Mouse (Mus musculus) forebrain, embryonic 16.5 days (tissue): ENCODE results near the gene Pknox2. TPM values are rescaled to one million over a fixed set of nuclear protein-coding genes. Genes with fewer than 3 reads are reported as not detected.
A peak's percentile ranks its signal among the peaks of the same experiment; 100 is the strongest.

Experiments
- ATAC-seq: fragments of 200-750 bp; cut with Nextera tagmentation; 2 replicates; pipeline ENCODE4 v1.8.0; 2017; ENCODE audit warnings: mild to moderate bottlenecking, moderate library complexity
- H3K27ac ChIP-seq: fragments of 300-500 bp; sonication (generic); 2 replicates; pipeline ENCODE4 v1.5.1; 2014; ENCODE audit warnings: low read length, control low read depth
- H3K27me3 ChIP-seq: fragments of 300-500 bp; sonication (generic); replicated peaks from 2 replicates; pipeline ENCODE4 v1.6.1; 2014; ENCODE audit warnings: low read length; ENCODE audit not compliant: control insufficient read depth, insufficient read depth
- H3K36me3 ChIP-seq: fragments of 300-500 bp; sonication (generic); 2 replicates; pipeline ENCODE4 v1.6.1; 2014; ENCODE audit not compliant: control insufficient read depth, insufficient read depth
- H3K4me1 ChIP-seq: fragments of 300-500 bp; sonication (generic); replicated peaks from 2 replicates; pipeline ENCODE4 v1.6.1; 2014; ENCODE audit warnings: low read length; ENCODE audit not compliant: control insufficient read depth, insufficient read depth
- H3K4me2 ChIP-seq: fragments of 300-500 bp; sonication (generic); 2 replicates; pipeline ENCODE4 v1.6.1; 2014; ENCODE audit warnings: mild to moderate bottlenecking, low read length, control low read depth
- H3K4me3 ChIP-seq: fragments of 300-500 bp; sonication (generic); replicated peaks from 2 replicates; pipeline ENCODE4 v1.5.1; 2014; ENCODE audit warnings: mild to moderate bottlenecking, low read length, control low read depth
- H3K9ac ChIP-seq: fragments of 300-500 bp; sonication (generic); replicated peaks from 2 replicates; pipeline ENCODE4 v1.6.1; 2014; ENCODE audit warnings: low read depth, low read length, control low read depth
- H3K9me3 ChIP-seq: fragments of 300-500 bp; sonication (generic); 2 replicates; pipeline ENCODE4 v1.6.1; 2016; ENCODE audit warnings: low read length; ENCODE audit not compliant: control insufficient read depth
- WGBS: fragments of 180-500 bp; shearing (Covaris S2); extraction: QIAGEN DNeasy Blood & Tissue Kit; methylation state at CpG from one replicate; pipeline ENCODE4 v1.1.7; 2014; 5-methylcytosine and 5-hydroxymethylcytosine counted together
- polyA plus RNA-seq: library from polyadenylated mRNA; unstranded; fragments of >200 nt; fragmentation: Nextera tagmentation; extraction: Ambion mirVana; gene quantifications from 2 replicates; pipeline ENCODE4 v1.2.1, GENCODE M21; 2015

Pknox2 gene
- polyA plus RNA-seq, 1 experiment from 2014 or later: 26.9 TPM

DNA sequence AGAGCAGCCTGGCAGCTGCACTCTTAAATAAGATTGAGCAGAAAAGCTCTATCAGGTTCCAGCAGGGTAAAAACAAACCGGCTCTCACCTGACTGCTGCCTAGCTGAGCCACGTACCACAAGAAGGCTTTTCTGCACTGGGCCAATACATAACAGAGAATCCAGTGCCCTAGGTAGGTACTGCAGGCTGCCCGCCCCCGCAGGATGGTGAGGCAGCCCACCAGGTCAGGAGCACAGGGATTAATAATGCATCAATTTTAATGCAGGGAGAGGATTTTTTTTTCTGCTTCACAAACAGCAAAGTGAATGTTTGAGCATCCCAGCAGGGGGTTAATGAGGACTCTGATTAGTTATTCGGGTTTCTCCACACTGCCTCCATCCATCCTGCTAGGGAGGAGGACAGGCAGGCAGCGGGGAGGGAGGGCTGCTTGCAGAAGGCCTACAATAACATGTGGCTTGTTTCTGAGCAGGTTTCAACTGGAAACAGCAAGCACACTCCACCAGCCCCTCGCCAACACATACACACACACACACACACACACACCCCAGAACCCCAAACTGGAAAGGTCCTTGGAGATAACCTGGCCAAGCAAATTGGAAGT lies 145.2 kb downstream of the Pknox2 start:
- Histone ChIP-seq H3K27me3 (no peaks in the 10 kb centered on the region), H3K9me3 (no peaks in the 10 kb centered on the region), H3K27ac (peak overlapping the region; percentile 54), H3K9ac (0 out of 2 replicates have a peak overlapping the region, but pooled peaks have one; percentile 23), H3K36me3 (no peaks in the 10 kb centered on the region), H3K4me1 (peaks cover 19% of the 10 kb centered on the region), H3K4me2 (no peak overlapping the region), H3K4me3 (no peak overlapping the region)
- peak; percentile 85 for ATAC-seq
- 9% methylated on average over 7 of the region's 7 CpGs for WGBS

DNA sequence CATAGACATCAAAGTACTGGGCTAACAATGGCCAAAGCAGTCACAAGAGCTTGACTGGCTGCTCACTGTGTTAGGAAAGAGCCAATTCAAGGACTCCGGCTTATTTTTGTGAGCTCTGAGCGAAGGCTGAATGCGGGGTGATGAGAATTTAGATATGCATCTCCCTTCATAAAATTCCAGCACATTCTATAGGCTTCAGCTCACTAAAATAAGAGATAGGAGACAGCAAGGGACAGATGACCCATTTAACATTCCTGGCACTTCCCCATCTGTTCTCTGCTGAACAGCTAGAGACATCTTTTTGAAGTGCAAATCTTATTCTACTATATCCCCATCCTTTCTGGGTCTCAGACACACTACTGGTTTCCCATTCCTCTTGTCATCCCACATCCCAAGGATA lies 147.8 kb downstream of the Pknox2 start:
- Histone ChIP-seq H3K9me3 (no peaks in the 10 kb centered on the region), H3K4me1 (peaks cover 19% of the 10 kb centered on the region), H3K4me3 (no peak overlapping the region), H3K9ac (no peak overlapping the region), H3K4me2 (no peak overlapping the region), H3K27ac (no peak overlapping the region), H3K36me3 (0 out of 2 replicates have a peak, but pooled peaks cover 2% of the 10 kb centered on the region), H3K27me3 (no peaks in the 10 kb centered on the region)
- 86% methylated on average over 3 of the region's 3 CpGs for WGBS
- ATAC-seq: no peak

DNA sequence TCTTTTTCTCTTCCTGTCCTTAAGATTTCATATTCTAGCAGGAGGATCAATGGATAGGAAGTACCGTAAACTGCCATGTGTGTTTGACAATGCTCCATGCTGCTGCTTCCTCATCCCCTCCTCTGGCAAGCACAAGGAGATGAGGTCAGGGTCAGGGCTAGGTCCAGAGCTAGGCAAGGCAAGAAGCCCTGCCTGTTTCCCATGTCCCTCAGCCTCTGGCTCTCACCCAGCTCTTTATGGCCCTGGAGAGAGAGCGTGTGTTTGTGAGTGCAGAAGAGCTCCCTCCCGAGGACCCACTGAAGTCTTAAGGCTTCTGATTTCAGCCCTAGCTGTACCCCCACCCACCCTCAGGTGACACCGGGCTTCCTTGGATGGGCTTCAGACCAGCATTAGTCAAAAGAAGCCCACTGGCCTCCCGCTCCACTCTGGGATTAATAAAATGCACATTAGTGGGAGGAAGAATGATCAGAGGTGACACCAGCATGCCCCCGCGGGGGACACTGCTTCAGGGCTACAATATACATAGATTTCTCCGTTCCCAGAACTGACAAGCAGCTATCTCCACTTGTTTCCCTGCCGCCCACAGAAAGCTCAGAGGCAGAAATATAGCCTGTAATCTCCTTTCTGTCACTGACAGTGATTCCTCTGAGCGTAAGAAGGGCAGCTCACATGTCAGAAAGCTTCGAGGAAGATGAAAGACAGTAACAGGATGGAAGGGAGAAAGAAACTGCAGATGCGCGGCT lies 156.4 kb downstream of the Pknox2 start:
- H3K36me3 ChIP-seq: 0 out of 2 replicates have a peak, but pooled peaks cover 2% of the 10 kb centered on the region
- H3K9me3 ChIP-seq: no peaks in the 10 kb centered on the region
- no peak overlapping the region for H3K9ac ChIP-seq
- no peak overlapping the region for H3K4me3 ChIP-seq
- H3K27me3 ChIP-seq: no peaks in the 10 kb centered on the region
- no peak overlapping the region for H3K4me2 ChIP-seq
- peaks cover under 1% of the 10 kb centered on the region; the same call in 1 of the 2 replicates for H3K4me1 ChIP-seq
- 73% methylated on average over 13 of the region's 13 CpGs for WGBS
- no peak overlapping the region for H3K27ac ChIP-seq
- no peak; the same call in 1 of the 2 replicates for ATAC-seq

DNA sequence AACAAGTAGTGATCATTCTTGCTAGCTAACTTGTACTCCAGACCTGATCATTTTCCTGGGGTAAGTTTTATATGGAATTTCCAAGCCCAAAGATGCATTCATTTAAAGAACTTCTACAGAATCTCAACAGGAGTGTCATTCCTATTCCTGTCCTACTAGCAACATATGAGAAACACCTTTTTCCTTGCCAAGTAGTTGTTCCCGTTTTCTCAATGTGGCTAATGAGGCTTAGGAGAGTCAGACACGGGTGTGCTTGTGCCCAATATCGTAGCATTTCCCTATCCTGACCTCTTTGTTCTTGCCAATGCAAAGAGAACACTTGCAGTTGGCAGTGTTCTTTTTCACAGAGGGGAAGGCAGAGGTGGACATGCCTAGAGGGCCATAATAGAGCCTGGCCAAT lies 157.2 kb downstream of the Pknox2 start:
- H3K27ac ChIP-seq: no peak overlapping the region
- H3K4me1 ChIP-seq: peaks cover 9% of the 10 kb centered on the region
- no peaks in the 10 kb centered on the region for H3K9me3 ChIP-seq
- H3K36me3 ChIP-seq: no peaks in the 10 kb centered on the region
- H3K27me3 ChIP-seq: no peaks in the 10 kb centered on the region
- H3K4me2 ChIP-seq: no peak overlapping the region
- H3K9ac ChIP-seq: no peak overlapping the region
- no peak for ATAC-seq
- 76% methylated on average over 3 of the region's 3 CpGs for WGBS
- H3K4me3 ChIP-seq: no peak overlapping the region

DNA sequence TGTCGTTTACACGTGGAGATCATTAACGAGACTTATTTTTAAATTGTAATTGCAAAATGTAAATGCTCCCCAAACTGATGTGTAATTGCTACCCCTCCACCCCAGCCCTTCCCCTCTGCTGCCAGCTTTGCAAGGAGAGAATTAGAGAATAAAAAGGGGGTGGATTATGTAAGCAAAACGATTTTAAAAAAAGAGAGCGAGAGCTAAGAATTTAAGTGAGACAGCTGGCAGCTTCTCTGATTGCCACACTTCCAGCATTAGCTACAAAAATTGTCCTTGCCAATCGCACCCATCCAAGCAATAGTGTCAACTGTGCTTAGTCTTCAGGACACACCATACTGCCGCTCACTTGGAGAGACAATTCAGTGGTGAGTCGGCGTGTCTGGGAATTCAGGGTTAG lies 162.0 kb downstream of the Pknox2 start:
- ATAC-seq: peak; percentile 76
- H3K4me2 ChIP-seq: no peak overlapping the region
- H3K4me3 ChIP-seq: no peak overlapping the region
- peaks cover 16% of the 10 kb centered on the region for H3K4me1 ChIP-seq
- H3K36me3 ChIP-seq: no peaks in the 10 kb centered on the region
- no peak overlapping the region for H3K9ac ChIP-seq
- H3K9me3 ChIP-seq: no peaks in the 10 kb centered on the region
- H3K27me3 ChIP-seq: no peaks in the 10 kb centered on the region
- H3K27ac ChIP-seq: peak overlapping the region; percentile 64
- 27% methylated on average over 9 of the region's 9 CpGs for WGBS

DNA sequence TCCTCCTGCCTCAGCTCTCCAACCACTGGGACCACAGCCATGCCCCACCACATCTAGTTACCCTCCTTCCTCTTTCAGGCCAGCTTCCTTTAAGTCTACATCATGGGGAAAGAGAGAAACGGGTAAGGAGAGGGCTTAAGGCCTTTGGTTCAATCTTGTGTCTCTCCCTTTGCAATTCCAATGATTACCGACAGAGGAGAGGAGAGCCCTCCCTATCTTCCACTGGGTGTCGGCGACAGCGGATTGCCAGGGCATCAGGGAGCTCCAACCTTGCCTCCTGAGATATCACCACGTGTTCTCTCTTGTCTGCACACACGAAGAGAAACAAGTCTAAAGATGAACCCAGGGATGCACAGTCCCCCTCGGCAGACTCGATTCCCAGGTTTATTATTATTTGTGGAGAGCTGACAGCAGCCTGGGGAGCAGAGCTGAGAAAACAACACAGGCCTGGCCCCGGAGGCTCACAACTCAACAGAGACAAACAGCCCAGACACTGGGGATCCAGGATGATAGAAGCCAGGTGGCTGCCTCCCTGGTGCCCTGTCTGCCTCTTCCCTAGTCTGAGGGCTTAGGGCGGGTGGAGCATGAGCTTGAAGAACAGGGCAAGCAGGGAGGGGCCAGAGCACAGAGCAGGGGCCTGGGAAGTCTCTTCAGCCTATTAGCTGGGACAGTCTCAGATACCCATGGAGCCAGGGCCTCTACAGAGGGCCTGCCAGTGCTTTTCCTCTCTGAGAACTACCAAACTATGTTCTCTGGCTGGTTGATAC lies 170.4 kb downstream of the Pknox2 start:
- 47% methylated on average over 11 of the region's 11 CpGs for WGBS
- H3K9me3 ChIP-seq: no peaks in the 10 kb centered on the region
- ATAC-seq: no peak

DNA sequence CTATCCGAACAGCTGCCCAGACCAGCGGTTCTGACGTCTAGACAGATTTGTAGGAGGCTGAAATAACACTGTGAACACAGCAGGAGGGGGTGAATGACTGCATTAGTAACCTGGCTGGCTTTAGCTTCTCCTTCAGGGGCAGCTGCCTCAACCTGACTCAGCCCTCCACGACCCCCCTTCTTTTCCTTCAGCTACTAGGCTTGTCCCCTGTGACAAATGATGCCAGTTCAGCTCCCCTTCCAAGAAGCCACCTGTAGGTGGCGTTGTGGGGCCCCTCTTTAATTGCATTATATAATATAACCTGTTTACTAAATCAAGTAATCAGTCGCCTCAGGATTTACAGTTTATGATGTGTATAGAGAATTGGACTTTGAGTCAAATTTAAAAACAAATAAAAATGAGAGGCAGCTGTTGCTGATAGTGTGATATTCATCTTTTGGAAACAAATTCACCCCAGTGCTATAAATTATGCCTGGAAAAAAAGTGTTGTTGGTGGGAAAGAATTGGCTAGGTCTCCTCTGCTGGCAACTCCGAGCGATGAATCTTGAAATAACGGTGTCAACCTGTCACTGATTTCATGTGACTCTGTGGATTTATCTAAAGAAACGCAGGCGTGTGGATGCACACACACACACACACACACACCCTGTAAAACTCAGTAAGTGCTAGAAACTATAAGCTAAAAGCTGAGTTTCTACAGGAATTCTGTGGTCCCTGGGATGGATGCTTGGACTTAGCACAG lies 173.6 kb downstream of the Pknox2 start:
- Histone ChIP-seq H3K4me1 (peaks cover 14% of the 10 kb centered on the region; the same call in 1 of the 2 replicates), H3K27ac (no peak overlapping the region), H3K36me3 (no peaks in the 10 kb centered on the region), H3K9me3 (no peaks in the 10 kb centered on the region), H3K9ac (no peak overlapping the region), H3K27me3 (no peaks in the 10 kb centered on the region), H3K4me3 (no peak overlapping the region), H3K4me2 (no peak overlapping the region)
- 49% methylated on average over 11 of the region's 11 CpGs for WGBS
- ATAC-seq: 0 out of 2 replicates have a peak, but pooled peaks have one; percentile 3

More for the DNA sequence above, 170.4 kb downstream of the Pknox2 start:
- no peak overlapping the region for H3K27ac ChIP-seq
- H3K4me1 ChIP-seq: peaks cover 11% of the 10 kb centered on the region; the same call in 1 of the 2 replicates
- no peak overlapping the region for H3K4me2 ChIP-seq
- H3K36me3 ChIP-seq: no peaks in the 10 kb centered on the region
- no peak overlapping the region for H3K4me3 ChIP-seq
- H3K9ac ChIP-seq: no peak overlapping the region
- H3K27me3 ChIP-seq: no peaks in the 10 kb centered on the region

DNA sequence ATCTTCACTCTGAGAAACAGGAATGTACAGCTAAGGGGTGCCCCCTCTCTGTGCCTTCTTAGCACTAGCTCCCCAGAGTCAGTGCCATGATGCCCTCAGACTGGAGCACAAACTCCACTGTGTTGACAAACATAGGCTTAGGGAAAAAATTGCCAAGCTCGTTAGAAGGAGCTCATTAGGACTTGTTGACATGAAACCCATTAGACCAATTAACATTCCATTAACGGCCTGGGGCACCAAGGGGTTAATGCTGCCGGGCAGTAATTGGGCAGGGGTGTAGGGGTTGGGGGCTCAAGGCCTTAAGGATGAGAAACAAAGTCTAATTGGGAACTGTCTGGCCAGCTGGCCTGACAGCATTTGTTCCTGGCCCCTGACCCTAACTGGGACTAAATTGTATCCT lies 175.1 kb downstream of the Pknox2 start:
- Histone ChIP-seq H3K9me3 (no peaks in the 10 kb centered on the region), H3K36me3 (no peaks in the 10 kb centered on the region), H3K4me2 (no peak overlapping the region), H3K4me1 (peaks cover 14% of the 10 kb centered on the region; the same call in 1 of the 2 replicates), H3K9ac (no peak overlapping the region), H3K27ac (no peak overlapping the region), H3K27me3 (no peaks in the 10 kb centered on the region), H3K4me3 (no peak overlapping the region)
- no peak for ATAC-seq
- WGBS: 5% methylated on average over 3 of the region's 3 CpGs
